Mouse (Mus musculus) cortical plate, adult 2 months (tissue): ENCODE results near the gene Emp3.

ENCODE experiments used
- CTCF ChIP-seq: fragments of 200-500 bp; IDR thresholded peaks from 2 replicates; pipeline ENCODE4 v1.5.1; 2011; ENCODE audit warnings: mild to moderate bottlenecking, control low read depth, low read length; ENCODE audit not compliant: insufficient read depth; ENCODE audit errors: extremely low read depth
- POLR2A ChIP-seq: fragments of 200-500 bp; IDR thresholded peaks from 2 replicates; pipeline ENCODE4 v1.6.1; 2011; ENCODE audit warnings: mild to moderate bottlenecking, low read length, control low read depth; ENCODE audit not compliant: insufficient read depth; ENCODE audit errors: extremely low read depth

DNA sequence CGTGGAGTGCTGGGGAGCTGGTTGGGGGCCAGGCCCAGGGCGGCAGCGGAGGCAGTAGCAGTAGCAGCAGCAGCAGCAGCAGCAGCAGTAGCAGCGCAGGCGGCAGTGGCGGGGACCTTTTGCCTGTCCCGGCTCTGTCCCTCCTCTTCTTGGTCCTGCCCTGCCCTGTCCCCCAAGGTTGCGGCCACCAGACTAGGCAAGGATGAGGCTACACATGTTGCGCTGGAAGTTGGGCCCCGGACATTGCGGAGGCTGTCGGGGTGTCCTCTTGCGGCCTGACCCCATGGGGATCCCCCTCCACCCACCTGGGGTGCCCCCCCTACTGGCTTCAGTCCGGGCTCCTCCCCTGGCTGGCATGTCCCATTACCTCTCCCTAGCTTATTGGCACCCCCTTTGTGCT is 51.4 kb downstream of the Emp3 start:
- TF ChIP-seq CTCF: no peak
- TF ChIP-seq POLR2A: no peak
